Mouse (Mus musculus): ENCODE data around the gene Epp13.
A peak's percentile ranks its signal among the peaks of the same experiment; 100 is the strongest.
"Not testable (repeated sequence)": the region's sequence is repeated elsewhere in the genome, so short reads cannot be mapped to it uniquely, and the experiment has no call there.

Epp13 gene

GRCm38 (mm10) chr7:6285842-6286705 lies 33.6 kb downstream of the Epp13 start, which contains the start of gene Zfp667:
TSS of gene Zfp667 (plus strand) at chr7:6286579.
- peak; percentile 98 for DNase-seq

DNA sequence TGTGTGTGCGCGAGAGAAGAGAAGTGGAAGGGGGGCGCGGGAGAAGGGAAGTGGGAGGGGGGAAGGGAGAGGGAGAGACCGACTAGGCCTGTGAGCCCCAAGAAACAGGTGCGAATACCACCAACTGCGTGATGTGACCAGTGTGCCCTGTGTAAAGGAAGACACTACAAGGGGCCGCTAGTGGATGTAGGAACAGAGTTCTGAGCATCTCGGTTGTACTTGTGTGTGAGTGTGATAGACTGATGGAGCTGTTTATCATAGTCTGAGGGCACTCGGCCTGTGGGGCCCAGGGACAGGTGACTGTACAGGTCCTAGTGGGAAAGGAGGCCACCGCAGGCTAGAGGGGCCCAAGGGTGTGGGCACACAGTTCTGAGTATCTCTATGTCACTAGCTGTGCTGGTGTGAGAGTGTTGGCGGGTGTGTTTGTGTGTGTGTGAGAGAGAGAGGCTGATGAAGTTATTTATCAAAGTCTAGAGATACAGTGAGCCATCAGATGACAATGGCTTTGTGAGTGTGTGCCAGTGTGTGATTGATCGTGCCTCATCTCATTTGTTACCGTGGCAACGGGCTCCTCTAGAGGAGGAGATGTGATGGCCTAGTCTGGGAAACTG lies 34.5 kb downstream of the Epp13 start:
- DNase-seq = peak; percentile 48

GRCm38 (mm10) chr7:6291121-6291520 lies 38.6 kb downstream of the Epp13 start:
- DNase-seq = not testable (repeated sequence)

GRCm38 (mm10) chr7:6300796-6301195 lies 48.3 kb downstream of the Epp13 start:
- not testable (repeated sequence) for DNase-seq

DNA sequence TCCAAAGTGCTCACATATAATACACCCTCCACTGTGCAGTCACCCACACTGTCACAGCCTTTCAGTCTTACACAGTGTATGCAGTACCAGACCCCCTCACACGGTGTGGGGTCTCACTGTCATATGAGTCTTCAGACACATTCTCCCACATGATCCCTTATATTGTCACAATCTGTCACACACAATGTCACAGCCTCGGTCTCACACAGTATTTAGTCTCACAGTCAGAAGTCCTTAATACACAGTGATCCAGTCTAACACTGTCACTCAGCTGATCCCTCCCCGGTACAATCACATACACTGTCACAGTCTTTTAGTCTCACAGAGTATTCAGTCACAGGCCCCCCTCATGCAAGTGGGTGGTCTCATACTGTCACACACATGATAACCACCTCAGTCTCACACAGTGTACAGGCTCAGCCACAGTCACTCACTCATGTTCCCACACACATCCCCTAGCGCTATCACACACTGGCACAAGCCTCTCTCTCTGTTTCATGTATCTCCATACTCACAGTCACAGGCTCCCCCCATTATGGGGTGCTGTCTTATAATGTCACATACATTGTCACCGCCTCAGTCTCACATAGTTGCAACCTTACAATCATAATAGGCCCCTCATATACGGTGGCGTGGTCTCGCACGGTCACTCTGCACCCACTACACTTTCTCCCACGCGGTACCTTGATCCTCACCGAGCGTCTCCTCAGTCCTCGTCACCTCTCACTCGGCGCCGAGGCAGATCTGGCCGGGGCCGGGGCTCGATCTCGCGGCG lies 78.1 kb downstream of the Epp13 start:
- DNase-seq = peak; percentile 57

- DNase-seq = peak; percentile 94
Observed at GRCm38 (mm10) chr7:6331233-6331956, 78.9 kb downstream of the Epp13 start, which contains the start of gene Zfp583. TSS of gene Zfp583 (minus strand) at chr7:6331285.

All from retina, postnatal 1 day (tissue).